Mouse (Mus musculus): ENCODE data around the gene Amer3.
"Not testable (repeated sequence)": the region's sequence is repeated elsewhere in the genome, so short reads cannot be mapped to it uniquely, and the experiment has no call there.

Amer3 gene

DNA sequence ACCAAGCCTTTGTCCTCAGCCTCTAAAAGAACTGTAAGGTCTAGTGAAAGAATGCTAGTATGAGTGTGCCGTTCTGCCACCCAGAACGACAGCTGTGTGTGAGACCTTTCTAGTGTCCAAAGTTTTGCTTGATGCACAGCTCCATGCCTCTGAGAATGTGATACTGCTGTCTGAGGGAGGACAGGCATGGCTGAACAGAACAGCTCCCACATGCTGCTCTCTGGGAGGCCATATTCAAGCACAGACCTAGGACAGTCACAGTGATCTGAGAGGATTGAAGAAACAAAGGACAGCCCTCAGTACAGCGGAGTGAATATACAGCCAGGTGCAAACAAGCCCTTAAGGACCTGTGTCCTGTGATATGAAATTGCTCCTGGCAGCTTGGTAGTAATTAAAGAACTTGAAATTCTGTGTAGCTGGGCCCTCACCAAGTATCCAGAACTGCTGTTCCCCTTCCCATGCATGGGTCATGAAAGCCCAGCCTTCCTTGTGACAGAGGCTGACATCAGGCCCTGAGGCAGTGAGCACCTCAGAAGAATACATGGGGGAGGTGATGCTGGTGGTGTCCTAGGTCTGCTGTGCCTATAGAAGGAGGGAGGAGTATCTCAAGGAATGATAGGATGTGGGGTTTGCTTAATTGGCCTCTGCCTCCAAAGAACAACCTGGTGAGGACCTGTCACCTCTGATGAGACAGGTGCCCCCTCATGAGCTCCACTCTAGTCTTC lies 22.0 kb downstream of the Amer3 start:
- no peak for DNase-seq (ENCODE audit: low spot score in 2 of 2)

DNA sequence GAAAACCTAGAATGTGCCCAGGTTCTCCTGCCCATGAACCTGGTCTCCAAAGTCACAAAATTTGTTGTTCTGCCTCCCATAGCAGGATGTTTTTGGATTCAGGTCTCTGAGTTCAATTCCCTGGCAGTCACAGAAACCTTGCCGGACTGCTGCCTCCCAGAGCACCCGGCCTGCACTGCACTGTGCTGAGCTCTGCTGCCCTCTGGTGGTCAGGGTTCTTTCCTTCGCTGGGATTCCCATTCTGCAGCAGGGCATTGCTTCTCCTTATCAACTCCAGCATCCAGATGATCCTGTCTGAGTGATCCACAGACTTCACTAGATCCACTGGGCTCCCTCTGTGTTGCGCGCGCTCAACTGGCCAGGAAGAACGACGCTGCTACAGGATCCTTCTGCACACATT lies 22.9 kb downstream of the Amer3 start:
- peak in 1 of 2 experiments; percentile 54 for DNase-seq (ENCODE audit: low spot score in 2 of 2)

DNA sequence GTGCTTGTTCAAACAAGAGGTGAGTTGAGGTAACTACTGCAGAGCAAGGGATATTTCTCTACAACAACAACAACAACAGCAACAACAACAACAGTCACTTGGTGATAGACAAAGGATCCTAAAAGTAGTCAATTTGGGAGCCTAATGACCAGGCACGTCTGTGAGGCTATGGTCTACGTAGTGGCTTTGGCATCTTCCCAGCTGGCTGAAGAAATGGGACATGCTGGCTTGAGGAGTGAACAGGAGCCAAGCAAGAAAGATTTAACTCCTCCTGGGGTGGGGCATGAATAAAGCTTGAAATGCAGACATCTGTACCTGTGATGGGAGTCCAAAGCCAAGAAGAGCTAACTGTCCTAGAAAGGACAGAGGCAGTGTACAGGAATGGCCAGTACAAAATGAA lies 34.3 kb downstream of the Amer3 start:
- DNase-seq (ENCODE audit: low spot score in 2 of 2), result no peak

DNA sequence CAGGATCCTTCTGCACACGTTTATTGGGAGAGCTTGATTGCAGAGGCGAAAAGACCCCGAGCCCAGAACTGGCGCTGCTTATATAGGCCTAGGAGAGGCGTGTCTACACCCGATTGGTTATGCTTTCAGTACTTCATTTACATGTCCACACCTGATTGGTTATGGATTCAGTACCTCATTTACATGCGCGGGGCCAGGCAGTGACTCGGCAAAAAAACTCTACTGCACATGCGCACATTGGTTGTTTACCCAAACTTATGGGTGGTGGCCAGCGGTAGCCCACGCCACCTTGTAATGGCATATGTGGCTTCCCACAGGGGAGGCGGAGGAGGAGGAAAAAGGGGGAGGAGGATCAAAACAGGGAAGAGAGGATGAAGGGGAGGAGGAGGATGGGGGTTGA lies 40.7 kb downstream of the Amer3 start:
- not testable (repeated sequence) for DNase-seq (ENCODE audit: low spot score in 2 of 2)

DNA sequence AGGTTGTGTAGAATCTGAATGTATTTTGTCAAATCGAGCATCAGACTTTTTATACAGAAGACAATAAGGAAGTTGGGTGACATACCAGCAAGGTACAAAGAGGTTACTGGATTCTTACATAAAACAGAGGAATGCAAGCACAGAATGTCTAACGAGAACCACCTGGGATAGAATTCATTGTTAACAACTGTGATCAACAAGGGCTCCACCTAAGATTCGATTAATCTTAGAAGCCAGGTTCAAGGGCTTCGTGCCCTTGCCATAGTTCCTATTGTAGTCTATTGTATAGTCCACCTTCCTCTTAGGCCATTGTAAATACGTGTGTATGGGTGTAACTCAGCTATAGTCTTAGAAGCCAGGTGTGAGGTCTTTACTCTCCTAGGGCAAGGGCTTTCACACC lies 41.3 kb downstream of the Amer3 start:
- not testable (repeated sequence) for DNase-seq (ENCODE audit: low spot score in 2 of 2)

DNA sequence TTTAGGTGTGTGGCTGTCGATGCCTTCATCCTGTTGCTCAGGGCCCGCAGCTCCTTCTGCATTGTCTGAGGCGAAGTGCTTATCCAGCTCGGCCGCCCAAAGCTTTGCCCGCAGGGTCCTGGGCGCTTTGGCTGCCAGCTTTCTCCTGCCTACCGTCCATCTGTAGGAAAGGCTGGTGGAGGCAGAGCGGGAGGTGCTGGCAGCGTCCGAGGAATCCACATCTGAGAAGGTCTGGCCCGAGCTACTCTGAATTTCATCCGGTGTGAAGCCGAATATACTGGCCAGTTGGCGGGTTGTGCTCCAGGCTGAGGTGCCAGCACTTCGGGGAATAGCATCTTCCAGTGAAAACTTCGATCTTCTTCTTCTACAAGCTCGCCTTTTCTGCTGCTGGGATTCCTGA lies 56.3 kb downstream of the Amer3 start:
- no peak for DNase-seq (ENCODE audit: low spot score in 2 of 2)
